In genomic region chr10:126911479-126911878, GRCm38 (mm10) we compare ENCODE assay signal across 27 mouse cellular contexts.
"Had no signal": no experiment of that assay in that cellular context is flagged by ENCODE, and none has a peak within 500 bp of the region (broad histone marks: within the 10 kb centered on the region; RNA-seq: fewer than 3 reads in every experiment).

No protein-coding gene starts in this region.

- H3K4me1 ChIP-seq: heart, embryonic 13.5 days; heart, embryonic 15.5 days; hindbrain, embryonic 12.5 days; kidney, embryonic 15.5 days; limb, embryonic 13.5 days; limb, embryonic 15.5 days; liver, embryonic 13.5 days had no signal

- H3K36me3 ChIP-seq: heart, embryonic 13.5 days; heart, embryonic 15.5 days; hindbrain, embryonic 12.5 days; kidney, embryonic 15.5 days; limb, embryonic 13.5 days; limb, embryonic 15.5 days; liver, embryonic 13.5 days had no signal

- H3K4me3 ChIP-seq: gastrocnemius, adult 2 months; heart, adult 2 months; heart, embryonic 13.5 days; heart, embryonic 15.5 days; hindbrain, embryonic 12.5 days; kidney, embryonic 15.5 days; limb, embryonic 13.5 days; limb, embryonic 15.5 days; liver, embryonic 13.5 days had no signal

- H3K9ac ChIP-seq: heart, embryonic 13.5 days; heart, embryonic 15.5 days; hindbrain, embryonic 12.5 days; hindbrain, embryonic 14.5 days; kidney, embryonic 15.5 days; limb, embryonic 13.5 days; limb, embryonic 15.5 days; liver, embryonic 13.5 days had no signal

- H3K4me2 ChIP-seq: heart, embryonic 11.5 days; heart, embryonic 13.5 days; heart, embryonic 15.5 days; hindbrain, embryonic 12.5 days; hindbrain, embryonic 14.5 days; kidney, embryonic 15.5 days; limb, embryonic 13.5 days; limb, embryonic 15.5 days; liver, embryonic 13.5 days had no signal

- DNase-seq: gastrocnemius, adult 2 months; gastrocnemius, postnatal 14 days; gastrocnemius, postnatal 36 days; heart, adult 11 months; heart, adult 2 months; heart, postnatal 14 days; heart, postnatal 36 days; kidney, adult 11 months; kidney, adult 2 months; kidney, adult 9 months; kidney, postnatal 14 days; kidney, postnatal 36 days; layer of hippocampus, adult 9-11 months; layer of hippocampus, postnatal 36 days; left cerebral cortex, postnatal 4 days; liver, embryonic 13.5 days had no signal

- H3K27me3 ChIP-seq: heart, embryonic 13.5 days; heart, embryonic 15.5 days; hindbrain, embryonic 12.5 days; kidney, embryonic 15.5 days; limb, embryonic 13.5 days; limb, embryonic 15.5 days; liver, embryonic 13.5 days had no signal

- ATAC-seq: hindbrain, embryonic 16.5 days; inflammation-experienced regulatory T-cells, adult 6 months had no signal

- H3K27ac ChIP-seq: gastrocnemius, adult 2 months; heart, adult 2 months; heart, embryonic 13.5 days; heart, embryonic 15.5 days; hindbrain, embryonic 12.5 days; hindbrain, embryonic 14.5 days; kidney, embryonic 15.5 days; kidney, postnatal 0 days; limb, embryonic 13.5 days; limb, embryonic 15.5 days; liver, embryonic 13.5 days had no signal

- H3K9me3 ChIP-seq: heart, embryonic 13.5 days; heart, embryonic 15.5 days; hindbrain, embryonic 12.5 days; limb, embryonic 15.5 days; liver, embryonic 13.5 days had no signal
